Mouse (Mus musculus) brain, embryonic 18.5 days (tissue): ENCODE measurements around the gene Hoxd12.

Source experiments
- DNase-seq: peaks from one replicate; pipeline ENCODE4 v3.0.0-alpha.2; 2012; ENCODE audit warnings: low read depth, low spot score

Hoxd12 gene

GRCm38 (mm10) chr2:74694066-74694465, 19.3 kb downstream of the Hoxd12 start:
- no peak for DNase-seq

GRCm38 (mm10) chr2:74695383-74695782, 20.6 kb downstream of the Hoxd12 start:
- DNase-seq, result no peak

- no peak for DNase-seq
These were observed 21.1 kb downstream of the Hoxd12 start for GRCm38 (mm10) chr2:74695813-74696430.

GRCm38 (mm10) chr2:74696442-74697335, 21.9 kb downstream of the Hoxd12 start:
- no peak for DNase-seq

- DNase-seq, result no peak
These were observed 22.8 kb downstream of the Hoxd12 start, which contains the start of gene Hoxd9 for GRCm38 (mm10) chr2:74697567-74698121. Gene Hoxd9 (plus strand): TSS chr2:74697727.

GRCm38 (mm10) chr2:74698201-74699052, 23.6 kb downstream of the Hoxd12 start:
- no peak for DNase-seq

GRCm38 (mm10) chr2:74699053-74699430, 24.2 kb downstream of the Hoxd12 start:
- DNase-seq, result no peak

- no peak for DNase-seq
These were observed 25.1 kb downstream of the Hoxd12 start for GRCm38 (mm10) chr2:74699664-74700545.

- DNase-seq, result no peak
These were observed 25.8 kb downstream of the Hoxd12 start for GRCm38 (mm10) chr2:74700546-74701112.

GRCm38 (mm10) chr2:74701949-74702819, 27.4 kb downstream of the Hoxd12 start:
- DNase-seq, result peak; percentile 64

GRCm38 (mm10) chr2:74702820-74703219, 28.0 kb downstream of the Hoxd12 start:
- no peak for DNase-seq

GRCm38 (mm10) chr2:74703317-74703716, 28.5 kb downstream of the Hoxd12 start:
- DNase-seq, result no peak

GRCm38 (mm10) chr2:74703720-74704392, 29.0 kb downstream of the Hoxd12 start:
- DNase-seq, result no peak

GRCm38 (mm10) chr2:74704393-74704998, 29.7 kb downstream of the Hoxd12 start, which contains the start of gene Hoxd8:
Gene Hoxd8 (plus strand): TSS chr2:74704615.
- DNase-seq, result no peak

- DNase-seq, result no peak
These were observed 30.2 kb downstream of the Hoxd12 start for GRCm38 (mm10) chr2:74704999-74705466.

- no peak for DNase-seq
These were observed 30.8 kb downstream of the Hoxd12 start for GRCm38 (mm10) chr2:74705467-74706089.

GRCm38 (mm10) chr2:74706393-74706960, 31.7 kb downstream of the Hoxd12 start:
- no peak for DNase-seq
